Mouse (Mus musculus): ENCODE measurements around the gene Eps15l1. TPM values are rescaled to one million over a fixed set of nuclear protein-coding genes. Genes with fewer than 3 reads are reported as not detected.
A peak's percentile ranks its signal among the peaks of the same experiment; 100 is the strongest.

Gene Eps15l1
- total RNA-seq (2021) = 10 to 100 TPM; 58.9 to 72.2 TPM

DNA sequence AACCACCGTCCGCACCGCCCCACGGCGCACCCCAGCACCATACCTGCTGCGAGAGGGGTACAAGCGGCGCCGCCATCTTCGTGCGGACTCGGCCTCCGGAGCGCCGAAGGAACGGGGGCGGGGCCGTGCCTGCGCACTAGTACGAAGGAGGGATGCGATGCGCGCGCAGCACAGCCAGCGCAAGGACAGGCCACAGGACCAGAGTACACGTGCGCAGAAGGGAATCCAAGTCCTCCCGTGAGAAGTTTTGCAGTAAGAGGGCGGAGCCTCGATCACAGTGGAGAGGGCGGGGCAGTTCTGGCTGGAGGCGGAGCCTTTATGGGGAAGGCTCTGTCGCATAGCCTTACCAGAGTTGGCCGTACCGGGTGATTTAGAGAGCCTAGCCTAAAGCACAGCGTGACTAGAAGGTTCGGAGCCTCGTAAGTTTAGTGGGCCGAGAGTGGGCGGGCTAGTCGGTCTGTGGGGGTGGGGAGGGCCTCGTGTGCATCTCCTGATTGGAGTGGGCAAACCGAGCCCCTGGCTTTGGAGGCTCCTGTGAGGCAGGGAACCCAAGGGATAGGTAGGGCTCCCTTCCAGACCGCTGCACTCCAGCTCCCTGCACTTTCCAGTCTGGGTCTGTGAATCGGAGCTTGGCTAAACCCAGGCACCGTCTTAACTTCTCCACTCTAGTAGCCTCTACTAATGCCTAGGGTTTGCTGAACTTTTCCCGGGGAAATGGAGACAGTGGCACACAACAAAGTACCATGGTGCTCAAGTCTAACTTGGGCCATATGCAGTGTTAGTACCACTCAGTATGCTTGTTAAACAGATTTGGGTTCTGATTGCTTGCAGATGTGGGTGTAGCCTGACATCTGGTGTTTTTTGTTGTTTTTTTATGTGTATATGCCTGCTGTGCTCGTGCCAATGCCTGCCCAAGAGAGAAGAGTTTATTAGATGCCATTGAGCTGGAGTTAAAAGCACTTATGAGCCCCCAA, at the start of gene Eps15l1:
Gene Eps15l1, minus strand, starts transcription at position 99 of the 974 bp plus-strand sequence.
- DNase-seq (ENCODE audit: extremely low spot score in 1 of 2, low spot score in 1 of 2) = peak; percentile 92 to 97

DNA sequence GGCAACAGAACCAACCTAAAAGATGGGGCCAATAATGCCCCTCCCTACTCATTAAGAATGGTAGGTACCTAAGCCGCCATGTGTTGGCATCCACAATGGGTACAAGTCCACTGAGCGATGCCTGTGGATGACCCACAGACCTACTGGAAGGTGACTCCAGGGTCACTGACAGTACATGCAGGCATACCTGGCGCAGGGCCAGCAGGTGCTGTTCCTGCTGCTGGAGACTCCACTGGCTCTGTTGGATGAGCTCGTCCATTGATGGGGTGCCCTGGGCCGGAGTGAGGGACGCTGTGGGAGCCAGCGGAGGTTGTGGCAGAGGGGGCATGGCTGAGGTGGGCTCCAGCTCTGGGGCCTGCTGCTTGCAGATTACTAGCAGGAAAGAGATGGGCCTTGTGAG, 49.4 kb upstream of the Eps15l1 start:
- DNase-seq (ENCODE audit: extremely low spot score in 1 of 2, low spot score in 1 of 2) = no peak

DNA sequence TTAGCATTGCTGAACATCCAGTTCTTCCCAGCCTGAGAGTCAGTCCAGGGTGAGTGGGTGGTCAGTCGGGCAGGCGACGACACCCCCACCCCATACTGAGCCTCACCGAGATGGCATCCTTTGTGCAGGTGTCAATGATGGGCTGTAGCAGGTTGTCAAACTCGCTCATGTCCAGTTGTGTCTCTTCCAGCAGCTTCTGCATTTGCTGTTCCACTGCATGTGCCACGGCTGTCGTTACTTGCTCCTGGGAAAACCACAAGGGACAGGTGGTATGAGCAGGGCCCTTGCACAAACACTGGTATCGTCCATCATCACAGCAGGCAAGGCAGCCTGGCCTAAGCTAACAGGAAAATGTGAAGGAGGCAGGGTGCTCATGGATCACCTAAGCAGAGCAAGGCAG, 48.7 kb upstream of the Eps15l1 start:
- DNase-seq (ENCODE audit: extremely low spot score in 1 of 2, low spot score in 1 of 2) = no peak

DNA sequence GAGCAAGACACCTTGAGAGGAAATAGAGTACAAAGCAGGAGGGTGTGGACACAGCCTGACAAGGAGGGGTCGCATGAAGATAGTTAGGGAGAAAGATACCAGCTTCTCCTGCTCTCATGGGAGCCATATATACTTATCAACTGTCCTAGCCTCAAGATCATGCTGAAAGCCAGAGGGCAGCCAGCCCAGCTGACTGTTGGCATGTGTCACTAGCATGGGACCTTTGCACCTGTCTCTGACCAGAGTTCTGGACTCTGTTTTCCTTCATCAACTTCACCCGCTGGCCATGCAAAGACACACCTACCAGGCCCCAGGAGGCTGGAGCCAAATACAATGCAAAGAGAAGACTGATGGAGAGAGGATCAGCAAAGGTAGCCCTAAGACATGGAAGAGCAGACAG, 48.0 kb upstream of the Eps15l1 start:
- no peak for DNase-seq (ENCODE audit: extremely low spot score in 1 of 2, low spot score in 1 of 2)

DNA sequence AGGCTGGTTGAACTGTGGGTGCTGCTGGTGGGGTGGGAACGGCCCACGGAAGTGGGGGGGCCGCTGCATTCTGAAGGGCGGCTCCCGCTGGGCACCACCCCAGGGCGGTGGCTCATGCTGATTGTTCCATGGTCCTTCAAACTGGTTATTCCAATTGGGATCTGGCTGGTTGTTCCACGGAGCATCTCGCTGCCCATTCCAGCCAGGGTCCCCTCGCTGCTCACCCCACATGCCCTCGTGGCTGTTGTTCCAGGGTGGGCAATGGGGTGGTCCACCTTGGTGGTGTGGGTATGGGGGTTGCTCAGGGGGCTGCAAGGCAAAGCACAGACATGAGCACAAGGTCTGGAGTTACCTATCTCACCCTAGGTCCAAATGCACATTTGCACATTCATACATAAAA, 43.0 kb upstream of the Eps15l1 start:
- no peak for DNase-seq (ENCODE audit: extremely low spot score in 1 of 2, low spot score in 1 of 2)

DNA sequence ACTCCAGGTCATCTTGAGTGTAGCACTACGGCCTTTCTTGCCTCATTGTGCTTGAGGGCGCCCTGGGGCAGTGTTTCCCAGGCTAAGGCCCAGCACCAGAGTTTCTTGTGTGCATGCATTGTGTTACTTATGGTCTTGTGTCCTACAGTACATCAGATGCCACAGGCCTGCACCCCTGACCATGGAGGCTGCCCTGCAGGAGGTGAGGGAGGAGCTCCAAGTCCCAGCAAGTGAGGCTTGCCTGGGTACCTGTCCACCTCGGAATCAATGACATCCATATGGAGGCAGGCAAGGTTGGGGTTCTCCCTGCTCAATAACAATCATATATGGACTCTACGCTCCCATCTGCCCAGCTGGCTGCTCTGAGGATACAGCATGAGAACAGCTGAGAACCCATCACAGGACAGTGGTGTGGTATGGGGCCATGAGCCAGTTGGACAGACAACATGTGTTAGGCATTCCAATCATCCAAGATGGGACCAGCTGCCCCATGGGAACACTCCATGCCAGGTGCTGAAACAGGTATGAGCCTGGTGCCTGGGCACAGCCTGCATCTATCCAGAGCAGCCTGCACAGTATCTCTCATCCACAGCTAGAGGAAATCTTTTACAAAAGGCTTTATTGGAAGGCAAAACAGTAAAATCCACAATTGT, 38.7 kb upstream of the Eps15l1 start:
- no peak for DNase-seq (ENCODE audit: extremely low spot score in 1 of 2, low spot score in 1 of 2)

DNA sequence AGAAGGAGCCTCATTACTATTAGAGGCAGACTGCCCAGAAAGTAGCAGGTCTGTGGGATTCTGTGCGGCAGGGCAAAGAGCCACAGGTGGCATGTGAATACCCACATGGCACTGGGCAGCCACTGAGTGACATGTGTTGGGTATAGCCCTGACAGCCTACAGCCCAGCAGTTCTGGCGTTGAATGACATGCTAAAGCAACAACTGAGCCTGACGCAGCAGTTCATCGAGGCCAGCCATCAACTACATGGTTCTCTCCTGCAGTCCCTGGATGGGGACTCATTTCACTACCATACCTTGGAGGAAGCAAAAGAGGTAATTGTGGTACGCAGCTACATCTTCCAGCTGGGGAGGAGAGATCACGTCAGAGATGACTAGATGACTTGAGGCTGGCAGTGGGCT, 37.2 kb upstream of the Eps15l1 start:
- no peak for DNase-seq (ENCODE audit: extremely low spot score in 1 of 2, low spot score in 1 of 2)

DNA sequence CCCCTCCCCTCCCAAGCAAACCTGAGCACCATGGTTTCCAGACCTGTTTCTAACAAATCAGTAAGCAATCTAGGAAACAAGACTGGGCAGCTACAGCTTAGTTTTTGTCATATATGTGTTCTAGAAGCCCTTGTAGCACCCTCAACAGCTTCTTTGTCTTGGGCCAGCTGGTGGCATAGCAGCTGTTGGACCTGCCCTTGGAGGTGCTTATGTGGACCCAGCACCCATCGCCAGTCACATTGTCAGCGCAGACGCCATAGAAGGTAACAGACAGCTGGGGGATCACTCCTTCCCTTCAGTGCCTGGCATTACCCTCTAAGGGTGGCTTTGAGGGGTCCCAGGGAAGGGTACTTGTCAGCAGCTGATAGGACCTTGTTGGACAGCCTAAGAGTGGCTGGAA, 36.5 kb upstream of the Eps15l1 start:
- no peak for DNase-seq (ENCODE audit: extremely low spot score in 1 of 2, low spot score in 1 of 2)

DNA sequence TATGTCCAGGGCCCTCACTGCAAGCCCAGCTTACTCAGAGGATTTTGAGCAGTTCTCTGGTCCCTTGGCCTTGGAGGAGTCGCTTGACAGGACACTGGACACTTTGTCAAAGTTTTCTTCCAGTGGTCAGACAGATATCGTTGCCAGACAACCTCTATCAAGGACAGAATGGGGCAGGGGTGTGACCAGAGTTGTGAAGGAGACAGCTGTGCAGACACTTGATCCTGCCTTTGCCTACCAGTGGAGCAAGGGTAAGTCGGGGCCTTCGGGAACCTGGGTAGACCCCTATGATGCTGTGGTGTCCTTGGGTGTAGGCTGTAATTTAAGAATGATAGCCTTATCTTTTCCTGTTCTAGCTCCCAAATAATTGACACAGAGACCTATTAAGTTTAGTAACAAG, 34.1 kb upstream of the Eps15l1 start:
- DNase-seq (ENCODE audit: extremely low spot score in 1 of 2, low spot score in 1 of 2) = no peak

DNA sequence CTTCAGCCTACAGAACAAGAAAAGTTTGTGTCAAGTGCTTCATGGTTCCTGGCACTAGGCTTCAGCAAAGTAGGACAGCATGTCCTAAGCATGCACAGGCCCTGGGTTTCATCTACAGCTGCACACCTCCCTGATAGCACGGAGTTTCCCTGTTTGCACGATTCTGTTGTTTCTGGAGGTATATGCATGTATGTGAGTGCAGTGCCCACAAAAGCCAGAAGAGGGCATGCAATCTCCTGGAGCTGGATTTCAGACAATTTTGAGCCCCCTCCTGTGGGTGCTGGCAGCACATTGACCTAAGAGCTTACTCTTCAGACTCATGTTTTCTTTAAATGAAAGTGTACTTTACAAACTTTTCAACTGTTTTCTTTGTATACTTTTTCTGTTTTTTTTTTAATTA, 32.6 kb upstream of the Eps15l1 start:
- DNase-seq (ENCODE audit: extremely low spot score in 1 of 2, low spot score in 1 of 2) = no peak

DNA sequence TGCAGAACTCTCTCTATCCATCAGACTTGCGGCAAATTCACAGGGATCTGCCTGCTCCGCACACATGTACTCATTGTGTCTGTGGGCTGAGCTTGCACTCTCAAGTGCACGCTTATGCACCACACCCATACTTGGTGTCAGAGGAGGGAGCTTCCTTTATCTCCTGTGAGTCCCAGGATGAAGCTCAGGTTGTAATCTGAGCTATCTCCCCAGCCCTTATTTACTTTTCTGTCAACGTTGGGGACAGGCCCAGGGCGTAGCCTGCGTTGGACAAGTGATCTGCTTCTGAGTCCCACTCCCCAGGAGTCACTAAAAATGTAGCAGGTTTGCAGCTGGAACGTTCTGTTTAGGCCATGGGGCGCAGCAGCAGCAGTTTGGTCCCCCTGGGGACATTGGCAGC, 30.3 kb upstream of the Eps15l1 start:
- no peak for DNase-seq (ENCODE audit: extremely low spot score in 1 of 2, low spot score in 1 of 2)

DNA sequence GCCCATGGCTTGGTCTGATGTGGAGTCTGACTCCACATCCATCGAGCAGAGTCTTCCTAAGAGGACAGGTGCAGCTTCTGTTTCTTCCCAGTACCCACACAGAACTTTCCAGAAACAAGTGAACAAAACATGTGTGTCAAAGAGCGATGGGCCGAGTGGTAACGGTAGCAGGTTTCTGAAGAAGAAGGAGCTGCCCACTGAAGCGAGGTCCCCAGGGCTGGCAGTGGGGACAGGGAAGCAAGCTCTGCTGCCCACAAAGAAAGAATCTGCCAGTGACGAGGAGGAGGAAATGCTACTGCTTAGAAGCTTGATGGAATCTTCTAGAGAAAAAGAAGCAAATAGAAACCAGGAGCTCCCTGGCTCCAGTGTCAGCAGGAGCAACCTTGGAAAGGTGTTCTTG, 23.8 kb upstream of the Eps15l1 start:
- DNase-seq (ENCODE audit: extremely low spot score in 1 of 2, low spot score in 1 of 2) = no peak

DNA sequence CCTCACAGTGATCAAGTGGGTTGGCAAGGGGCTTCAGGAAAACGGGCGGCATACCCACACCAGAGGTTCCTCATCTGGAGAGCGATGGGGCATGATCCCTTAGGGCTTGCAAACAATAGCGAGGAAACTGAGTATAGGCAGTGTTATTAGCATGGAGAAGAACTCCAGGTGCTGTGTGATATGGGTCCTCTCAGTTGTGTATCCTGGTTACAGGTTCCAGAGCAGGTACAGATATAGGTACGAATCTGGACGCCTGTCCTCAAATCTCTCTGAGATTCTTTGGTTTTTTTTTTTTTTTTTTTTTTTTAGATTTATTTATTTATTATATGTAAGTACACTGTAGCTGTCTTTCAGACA, 22.7 kb upstream of the Eps15l1 start:
- DNase-seq (ENCODE audit: extremely low spot score in 1 of 2, low spot score in 1 of 2) = no peak

DNA sequence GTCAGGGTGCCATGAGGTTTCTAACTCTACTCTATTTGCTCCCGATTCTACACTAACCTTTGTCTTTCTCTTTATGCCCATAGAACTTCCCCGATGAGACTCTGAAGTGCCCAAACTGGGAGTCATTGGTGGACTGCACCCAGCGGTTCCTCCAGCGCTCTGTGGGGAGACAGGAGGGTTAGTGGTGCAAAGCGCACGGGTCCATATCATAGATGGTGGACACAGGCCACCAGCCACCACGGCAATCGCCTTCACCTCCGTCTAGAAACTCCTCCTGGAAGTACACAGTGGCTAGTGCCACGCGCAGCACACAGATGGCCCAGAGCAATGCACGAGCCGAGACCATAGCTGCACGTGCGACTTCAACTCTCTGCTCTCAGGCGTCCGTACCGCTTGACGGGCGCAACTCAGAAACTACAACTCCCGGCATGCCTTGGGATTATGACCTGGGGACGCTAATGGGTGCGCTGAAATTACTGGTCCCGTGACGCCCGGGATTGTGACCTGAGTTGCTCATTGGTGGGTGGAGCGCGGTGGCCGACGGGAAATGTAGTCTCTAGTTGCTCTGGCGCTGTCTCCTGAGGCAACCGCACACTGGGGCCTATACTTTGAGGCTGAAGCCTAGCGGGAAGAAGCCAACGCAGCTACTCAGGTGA, 22.2 kb upstream of the Eps15l1 start, which contains the start of the genes Calr3 and 1700030K09Rik:
Gene Calr3, minus strand, starts transcription at position 533 of the 656 bp plus-strand sequence.
Gene 1700030K09Rik, plus strand, starts transcription at position 543 of the 656 bp plus-strand sequence.
- DNase-seq (ENCODE audit: extremely low spot score in 1 of 2, low spot score in 1 of 2) = peak; percentile 91 to 96

DNA sequence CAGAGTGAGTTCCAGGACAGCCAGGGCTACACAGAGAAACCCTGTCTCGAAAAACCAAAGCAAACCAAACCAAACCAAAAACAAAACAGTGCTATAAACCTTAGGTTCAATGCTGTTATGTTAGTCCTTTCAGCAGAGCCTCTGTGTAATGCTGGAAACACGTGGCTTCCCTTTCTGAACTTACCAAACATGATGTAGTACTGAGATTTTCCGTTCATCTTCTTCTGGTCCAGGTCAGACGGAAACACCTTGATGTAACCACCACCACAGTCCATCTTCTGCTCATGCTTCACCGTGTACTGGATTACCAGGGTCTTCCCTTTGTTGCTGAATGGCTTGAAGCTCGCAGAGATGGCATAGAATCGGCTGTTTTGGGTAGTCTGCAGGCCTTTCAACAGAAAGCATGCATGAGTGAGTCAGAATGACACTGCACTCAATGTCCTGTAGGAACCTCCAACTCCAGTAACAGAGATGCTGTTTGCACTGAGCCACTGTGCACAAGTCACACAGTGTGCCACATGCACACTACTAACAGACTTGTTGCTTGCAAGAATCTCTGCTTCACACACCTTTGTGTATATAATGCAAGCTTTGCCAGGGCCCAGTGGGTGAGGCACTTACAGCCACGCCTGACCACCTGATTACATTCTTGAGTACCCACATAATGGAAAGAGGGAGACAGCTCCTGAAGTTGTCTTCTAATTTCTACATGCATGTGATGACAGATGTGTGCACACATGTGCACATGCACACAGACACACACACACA, 17.2 kb upstream of the Eps15l1 start:
- DNase-seq (ENCODE audit: extremely low spot score in 1 of 2, low spot score in 1 of 2) = no peak

DNA sequence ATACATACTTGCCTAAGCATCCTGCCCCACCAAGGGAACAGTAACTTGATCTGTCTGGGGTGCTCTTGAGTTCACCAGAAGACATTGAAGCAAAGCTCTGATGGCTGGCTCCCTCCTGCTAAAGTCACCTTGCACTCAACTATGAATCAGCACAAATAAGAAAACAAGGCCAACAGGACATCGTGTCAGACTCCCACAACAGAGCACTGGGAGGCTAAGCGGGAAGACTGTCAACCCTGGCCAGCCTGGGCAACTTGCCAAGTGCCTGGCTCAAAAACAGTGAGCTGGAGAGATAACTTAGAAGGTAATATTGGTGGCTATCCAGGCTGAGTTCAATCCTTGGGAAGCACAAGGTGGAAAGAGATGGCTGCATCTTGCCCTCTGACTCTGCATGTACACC, 13.7 kb upstream of the Eps15l1 start:
- no peak for DNase-seq (ENCODE audit: extremely low spot score in 1 of 2, low spot score in 1 of 2)

DNA sequence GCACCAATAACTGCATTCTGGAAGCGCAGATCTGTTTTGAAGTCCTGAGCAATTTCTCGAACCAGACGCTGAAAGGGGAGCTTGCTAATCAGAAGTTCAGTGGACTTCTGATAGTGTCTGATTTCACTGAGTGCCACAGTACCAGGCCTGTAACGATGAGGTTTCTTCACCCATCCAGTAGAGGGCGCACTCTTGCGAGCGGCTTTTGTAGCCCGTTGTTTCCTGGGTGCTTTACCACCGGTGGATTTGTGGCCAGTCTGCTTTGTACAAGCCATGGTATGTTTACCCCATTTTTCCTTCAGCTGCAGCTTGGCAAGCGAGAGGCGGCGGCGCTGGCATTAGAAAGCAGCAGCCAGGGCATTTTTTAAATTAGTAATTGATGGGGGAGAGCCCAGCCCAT, 8.4 kb upstream of the Eps15l1 start:
- DNase-seq (ENCODE audit: extremely low spot score in 1 of 2, low spot score in 1 of 2) = no peak

DNA sequence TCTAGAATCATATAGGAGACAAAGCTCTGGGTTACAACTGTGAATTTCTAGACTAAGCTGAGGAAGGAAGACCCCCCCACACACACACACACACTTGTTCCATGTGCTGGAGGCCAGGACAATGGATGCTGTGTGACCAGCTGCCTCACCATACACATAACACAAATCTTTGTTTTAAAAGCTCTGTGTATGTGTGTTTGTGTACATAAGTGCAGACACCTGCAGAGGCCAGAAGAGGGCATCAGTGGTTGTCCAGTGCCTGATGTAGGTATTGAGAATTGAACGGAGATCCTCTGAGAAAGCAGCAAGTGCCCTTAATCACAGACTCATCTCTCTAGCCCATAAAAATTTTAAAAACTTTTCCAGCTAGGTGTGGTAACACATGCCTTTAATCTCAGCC, 1.7 kb upstream of the Eps15l1 start:
- no peak for DNase-seq (ENCODE audit: extremely low spot score in 1 of 2, low spot score in 1 of 2)

DNA sequence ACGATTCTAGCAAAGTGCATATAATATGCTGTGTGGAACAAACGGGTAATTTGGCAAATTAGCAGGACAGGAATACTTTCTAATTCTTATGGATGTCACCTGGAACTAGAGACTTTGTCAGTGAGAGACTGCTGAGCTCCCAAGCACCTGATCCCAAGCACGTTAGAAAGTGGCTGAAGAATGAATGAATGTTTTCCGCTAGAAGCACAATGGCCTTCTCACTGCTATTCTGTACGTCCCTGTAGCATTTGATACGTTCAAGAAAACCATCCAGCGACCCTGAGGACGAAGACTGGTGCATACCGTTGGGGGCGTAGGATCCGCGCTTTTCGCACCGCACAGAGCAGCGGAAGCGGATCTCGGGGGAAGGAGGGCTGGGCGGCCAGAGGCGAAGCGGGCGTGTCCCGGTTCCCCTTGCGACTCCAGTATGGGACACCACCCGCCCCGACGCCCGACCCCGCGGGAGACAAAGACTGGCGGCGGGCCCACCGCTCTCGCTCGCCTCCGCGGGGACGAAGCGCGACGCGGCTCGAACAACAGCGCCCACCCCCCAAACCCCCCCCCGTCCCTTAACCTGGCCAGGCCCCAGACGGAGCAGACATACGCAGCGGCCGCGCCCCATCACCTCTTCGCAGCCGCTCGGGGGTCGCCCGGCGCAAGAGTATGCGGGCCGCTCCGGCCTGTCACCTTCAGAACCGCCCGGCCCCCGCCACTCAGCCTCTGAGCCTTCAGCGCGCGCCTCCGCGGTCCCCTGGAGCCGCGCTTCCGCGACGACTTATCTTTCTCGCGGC, 494 bp downstream of the Eps15l1 start:
- DNase-seq (ENCODE audit: extremely low spot score in 1 of 2, low spot score in 1 of 2) = peak; percentile 25 to 35

DNA sequence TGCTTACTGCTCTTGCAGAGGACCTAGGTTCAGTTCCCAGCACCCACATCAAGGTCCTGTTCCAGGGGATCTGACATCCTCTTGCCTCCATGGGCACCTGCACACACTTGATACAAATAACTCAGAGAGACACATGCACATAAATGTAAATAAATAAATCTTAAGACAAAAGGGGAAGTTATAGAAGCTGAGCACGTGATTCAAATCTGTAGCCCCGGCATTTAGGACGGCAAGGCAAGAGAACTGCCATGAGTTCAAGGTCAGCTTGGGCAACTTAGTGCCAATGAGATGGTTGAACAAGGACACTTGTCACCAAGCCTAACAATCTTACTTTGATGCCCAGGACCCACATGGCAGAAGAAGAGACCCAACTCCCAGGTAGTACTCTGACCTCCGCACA, 3.2 kb downstream of the Eps15l1 start:
- no peak for DNase-seq (ENCODE audit: extremely low spot score in 1 of 2, low spot score in 1 of 2)
